Mouse (Mus musculus) stomach, embryonic 14.5 days (tissue): Measurements from ENCODE around the gene Hist1h2bb. TPM values are rescaled to one million over a fixed set of nuclear protein-coding genes. Genes with fewer than 3 reads are reported as not detected.
"Not testable (repeated sequence)": the region's sequence is repeated elsewhere in the genome, so short reads cannot be mapped to it uniquely, and the experiment has no call there.

ENCODE experiments used
- ATAC-seq: fragments of 200-750 bp; cut with Nextera tagmentation; 2 replicates; pipeline ENCODE4 v1.8.0; 2017; ENCODE audit warnings: low read depth, moderate TSS enrichment; ENCODE audit not compliant: insufficient number of reproducible peaks, insufficient read depth, low FRiP score
- H3K27ac ChIP-seq: fragments of 300-500 bp; sonication (generic); 2 replicates; pipeline ENCODE4 v1.5.1; 2014; ENCODE audit warnings: mild to moderate bottlenecking, low read length, moderate library complexity, mixed read lengths
- H3K27me3 ChIP-seq: fragments of 300-500 bp; sonication (generic); 2 replicates; pipeline ENCODE4 v1.6.1; 2014; ENCODE audit warnings: low read length, control low read depth, mixed read lengths; ENCODE audit not compliant: control insufficient read depth, insufficient read depth
- H3K36me3 ChIP-seq: fragments of 300-500 bp; sonication (generic); 2 replicates; pipeline ENCODE4 v1.6.1; 2014; ENCODE audit warnings: mild to moderate bottlenecking, control low read depth, low read length, moderate library complexity, mixed read lengths; ENCODE audit not compliant: control insufficient read depth, insufficient read depth
- H3K4me1 ChIP-seq: fragments of 300-500 bp; sonication (generic); 2 replicates; pipeline ENCODE4 v1.6.1; 2014; ENCODE audit warnings: low read length, control low read depth, mixed read lengths; ENCODE audit not compliant: control insufficient read depth, insufficient read depth
- H3K4me2 ChIP-seq: fragments of 300-500 bp; sonication (generic); replicated peaks from 2 replicates; pipeline ENCODE4 v1.6.1; 2014; ENCODE audit warnings: low read depth, low read length, control low read depth
- H3K4me3 ChIP-seq: fragments of 300-500 bp; sonication (generic); 2 replicates; pipeline ENCODE4 v1.5.1; 2014; ENCODE audit warnings: low read depth, low read length, control low read depth
- H3K9ac ChIP-seq: fragments of 300-500 bp; sonication (generic); replicated peaks from 2 replicates; pipeline ENCODE4 v1.6.1; 2014; ENCODE audit warnings: low read depth, mild to moderate bottlenecking, control low read depth, low read length, moderate library complexity, mixed read lengths
- H3K9me3 ChIP-seq: fragments of 300-500 bp; sonication (generic); 2 replicates; pipeline ENCODE4 v1.6.1; 2016; ENCODE audit warnings: low read depth, low read length, control low read depth; ENCODE audit not compliant: control insufficient read depth
- WGBS: fragments of 180-500 bp; shearing (Covaris S2); extraction: QIAGEN DNeasy Blood & Tissue Kit; methylation state at CpG from one replicate; pipeline ENCODE4 v1.1.7; 2014; 5-methylcytosine and 5-hydroxymethylcytosine counted together
- polyA plus RNA-seq: library from polyadenylated mRNA; unstranded; fragments of >200 nt; fragmentation: Nextera tagmentation; extraction: Ambion mirVana; gene quantifications from 2 replicates; pipeline ENCODE4 v1.2.1, GENCODE M21; 2014

Hist1h2bb gene
- polyA plus RNA-seq: 2.0 and 2.1 TPM in 2 replicates

- not testable (repeated sequence) for H3K36me3 ChIP-seq, H3K4me1 ChIP-seq, H3K9me3 ChIP-seq, H3K27me3 ChIP-seq
- peak within 1 kb of the TSS; percentile 71 for H3K9ac ChIP-seq
- H3K4me2 ChIP-seq: peak within 1 kb of the TSS; percentile 71
- H3K27ac ChIP-seq: peak within 1 kb of the TSS; percentile 99
- ATAC-seq: peak; percentile 92
- peak within 1 kb of the TSS; percentile 35 for H3K4me3 ChIP-seq
- under 1% methylated on average over 36 of the region's 58 CpGs for WGBS
These were observed at the start of gene Hist1h2bb for GRCm38 (mm10) chr13:23746201-23747080. Hist1h2bb (plus strand) TSS chr13:23746734.

GRCm38 (mm10) chr13:23697491-23698299 is 48.8 kb upstream of the Hist1h2bb start:
- Histone ChIP-seq H3K4me1 (peaks cover 9% of the 10 kb centered on the region; the same call in 1 of the 2 replicates), H3K27ac (peak overlapping the region; percentile 91), H3K27me3 (no peaks in the 10 kb centered on the region), H3K4me2 (peak overlapping the region; percentile 56), H3K9ac (peak overlapping the region; percentile 26), H3K36me3 (no peaks in the 10 kb centered on the region), H3K4me3 (peak overlapping the region; percentile 40), H3K9me3 (no peaks in the 10 kb centered on the region)
- ATAC-seq: no peak; the same call in none of the 2 replicates
- WGBS: under 1% methylated on average over 21 of the region's 32 CpGs

- peak within 1 kb of the TSS; percentile 26 for H3K9ac ChIP-seq
- H3K27ac ChIP-seq: peak within 1 kb of the TSS; percentile 91
- H3K27me3 ChIP-seq: no peaks in the 10 kb centered on the region
- 0% methylated on average over 21 of the region's 22 CpGs for WGBS
- peak within 1 kb of the TSS; percentile 56 for H3K4me2 ChIP-seq
- H3K36me3 ChIP-seq: no peaks in the 10 kb centered on the region
- H3K9me3 ChIP-seq: no peaks in the 10 kb centered on the region
- H3K4me1 ChIP-seq: peaks cover 9% of the 10 kb centered on the region; the same call in 1 of the 2 replicates
- peak; percentile 96 for ATAC-seq
- H3K4me3 ChIP-seq: peak within 1 kb of the TSS; percentile 40
These were observed 48.2 kb upstream of the Hist1h2bb start, which contains the start of gene Hist1h4c for GRCm38 (mm10) chr13:23698300-23698693. Hist1h4c (minus strand) TSS chr13:23698454.

DNA sequence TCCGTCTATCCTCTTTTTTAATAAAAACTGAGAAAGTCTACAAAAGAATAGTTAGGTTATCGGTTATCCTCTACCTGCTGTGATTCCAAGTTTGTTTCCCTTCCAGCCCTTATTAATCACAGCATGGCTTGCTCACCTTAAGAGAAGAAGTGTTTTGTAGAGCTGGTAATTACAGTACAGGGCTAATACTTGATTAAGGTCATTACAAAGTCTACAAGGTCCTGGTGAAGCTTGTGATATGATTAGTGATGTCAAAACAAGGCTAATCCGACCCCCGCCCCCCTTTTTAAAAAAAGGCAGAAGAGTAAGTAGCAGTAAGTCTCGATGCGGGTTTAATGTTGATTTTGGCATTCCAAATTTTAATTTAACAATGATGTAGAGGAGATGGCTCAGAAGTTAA is 47.5 kb upstream of the Hist1h2bb start:
- H3K9me3 ChIP-seq: no peaks in the 10 kb centered on the region
- peak overlapping the region; percentile 29; the same call in 1 of the 2 replicates for H3K4me2 ChIP-seq
- no peaks in the 10 kb centered on the region for H3K27me3 ChIP-seq
- no peak overlapping the region for H3K9ac ChIP-seq
- WGBS: 59% methylated on average over 6 of the region's 6 CpGs
- ATAC-seq: no peak
- peak overlapping the region; percentile 76 for H3K27ac ChIP-seq
- no peaks in the 10 kb centered on the region for H3K36me3 ChIP-seq
- H3K4me3 ChIP-seq: no peak overlapping the region
- H3K4me1 ChIP-seq: peaks cover 9% of the 10 kb centered on the region; the same call in 1 of the 2 replicates

DNA sequence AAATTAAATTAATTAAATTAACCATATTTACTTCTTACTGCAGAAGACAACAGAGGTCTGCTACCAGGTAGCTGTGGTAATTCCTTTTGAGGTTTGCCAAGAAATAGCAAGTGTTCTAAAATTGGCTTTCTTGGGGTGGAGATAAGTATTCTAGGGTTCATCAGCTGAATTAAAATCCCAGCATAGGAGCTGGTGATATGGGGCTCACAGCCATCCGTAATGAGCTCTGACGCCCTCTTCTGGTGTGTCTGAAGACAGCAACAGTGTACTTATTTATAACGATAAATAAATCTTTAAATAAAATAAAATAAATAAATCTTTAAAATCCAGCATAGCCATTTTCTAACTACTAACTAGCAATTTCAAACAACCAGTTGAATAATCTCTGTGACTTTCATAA is 46.8 kb upstream of the Hist1h2bb start:
- H3K4me1 ChIP-seq: peaks cover 9% of the 10 kb centered on the region; the same call in 1 of the 2 replicates
- ATAC-seq: no peak
- no peak overlapping the region for H3K4me2 ChIP-seq
- H3K27me3 ChIP-seq: no peaks in the 10 kb centered on the region
- 65% methylated on average over 3 of the region's 3 CpGs for WGBS
- no peak overlapping the region for H3K27ac ChIP-seq
- H3K9me3 ChIP-seq: no peaks in the 10 kb centered on the region
- H3K4me3 ChIP-seq: no peak overlapping the region
- no peaks in the 10 kb centered on the region for H3K36me3 ChIP-seq
- H3K9ac ChIP-seq: no peak overlapping the region

GRCm38 (mm10) chr13:23700786-23701520 is 45.6 kb upstream of the Hist1h2bb start:
- Histone ChIP-seq H3K4me2 (no peak overlapping the region), H3K36me3 (no peaks in the 10 kb centered on the region), H3K4me1 (peaks cover 9% of the 10 kb centered on the region; the same call in 1 of the 2 replicates), H3K9ac (no peak overlapping the region), H3K4me3 (no peak overlapping the region), H3K27ac (no peak overlapping the region), H3K27me3 (no peaks in the 10 kb centered on the region), H3K9me3 (no peaks in the 10 kb centered on the region)
- 27% methylated on average over 8 of the region's 8 CpGs for WGBS
- peak; percentile 39; the same call in 1 of the 2 replicates for ATAC-seq

- H3K9me3 ChIP-seq: no peaks in the 10 kb centered on the region
- WGBS: 80% methylated on average over 4 of the region's 4 CpGs
- no peak overlapping the region for H3K9ac ChIP-seq
- no peak overlapping the region for H3K4me3 ChIP-seq
- no peak for ATAC-seq
- no peak overlapping the region for H3K4me2 ChIP-seq
- H3K36me3 ChIP-seq: no peaks in the 10 kb centered on the region
- H3K27ac ChIP-seq: no peak overlapping the region
- H3K27me3 ChIP-seq: no peaks in the 10 kb centered on the region
- H3K4me1 ChIP-seq: peaks cover 9% of the 10 kb centered on the region; the same call in 1 of the 2 replicates
These were observed 44.3 kb upstream of the Hist1h2bb start for GRCm38 (mm10) chr13:23702220-23702619.

GRCm38 (mm10) chr13:23702801-23703200 is 43.7 kb upstream of the Hist1h2bb start:
- WGBS: 72% methylated on average over 2 of the region's 2 CpGs
- H3K27me3 ChIP-seq, H3K4me1 ChIP-seq, ATAC-seq, H3K9ac ChIP-seq, H3K36me3 ChIP-seq, H3K4me3 ChIP-seq, H3K27ac ChIP-seq, H3K4me2 ChIP-seq, H3K9me3 ChIP-seq: not testable (repeated sequence)
